Mouse (Mus musculus) CH12.LX (cell line): ENCODE measurements at regions not wholly inside any gene's neighbourhood (a gene's known extent, or its start where the extent isn't known, plus 50 kb on each side); places are given as distances from the start of the nearest gene placed in this dataset.

Experiments used
- DNase-seq: peaks from one replicate; pipeline ENCODE4 v3.0.0-alpha.2; 2013; ENCODE audit errors: extremely low read depth
- H3K27ac ChIP-seq: 2 replicates; pipeline ENCODE4 v1.5.1; 2012; ENCODE audit warnings: low read depth, mild to moderate bottlenecking, control low read depth, moderate library complexity; ENCODE audit not compliant: insufficient read depth
- H3K27me3 ChIP-seq: replicated peaks from 2 replicates; pipeline ENCODE3; 2012; ENCODE audit warnings: inconsistent platforms
- H3K36me3 ChIP-seq, 2 experiments: replicated peaks in 1 of 2; 2 replicates each; pipeline versions ENCODE3 to v1.6.1; 2012; ENCODE audit warnings: inconsistent platforms in 1 of 2, low read length in 1 of 2, mild to moderate bottlenecking in 1 of 2, mixed read lengths in 1 of 2, moderate library complexity in 1 of 2; ENCODE audit not compliant: control insufficient read depth in 1 of 2, insufficient read depth in 1 of 2
- H3K4me1 ChIP-seq, 2 experiments: 2 replicates each; pipeline ENCODE4 v1.6.1; 2012; ENCODE audit warnings: inconsistent platforms in 1 of 2, moderate library complexity in 1 of 2; ENCODE audit not compliant: insufficient read depth in 2 of 2, control insufficient read depth in 1 of 2
- H3K4me2 ChIP-seq: 2 replicates; pipeline ENCODE4 v1.6.1; 2012; ENCODE audit warnings: low read depth, mild to moderate bottlenecking, control low read depth; ENCODE audit not compliant: poor library complexity, insufficient read depth, severe bottlenecking
- H3K4me3 ChIP-seq, 3 experiments: fragments of 150-350 bp in 1 of 3; sonication (generic) in 1 of 3; replicated peaks in 1 of 3; 2 replicates each; pipeline versions ENCODE3 to v1.5.1; 2011 to 2012; ENCODE audit warnings: low read depth in 2 of 3, low read length in 2 of 3, mild to moderate bottlenecking in 2 of 3, moderate library complexity in 2 of 3, control low read depth in 1 of 3, improper control_type of control experiment in 1 of 3, inconsistent platforms in 1 of 3, mixed read lengths in 1 of 3; ENCODE audit not compliant: poor library complexity in 1 of 3
- H3K79me2 ChIP-seq: replicated peaks from 2 replicates; pipeline ENCODE4 v1.6.1; 2012; ENCODE audit warnings: mild to moderate bottlenecking, moderate library complexity; ENCODE audit not compliant: control insufficient read depth, poor library complexity, insufficient read depth, severe bottlenecking; ENCODE audit errors: extremely low read depth
- H3K9ac ChIP-seq: 2 replicates; pipeline ENCODE4 v1.6.1; 2012; ENCODE audit warnings: low read depth, mild to moderate bottlenecking, control low read depth, moderate library complexity; ENCODE audit not compliant: insufficient read depth
- H3K9me3 ChIP-seq: replicated peaks from 2 replicates; pipeline ENCODE3; 2012; ENCODE audit warnings: low read length, inconsistent platforms, mixed read lengths
- BHLHE40 ChIP-seq: IDR thresholded peaks from 2 replicates; pipeline ENCODE4 v1.6.1; 2011; ENCODE audit warnings: mild to moderate bottlenecking, low read depth, low read length, improper control_type of control experiment
- E2F4 ChIP-seq: IDR thresholded peaks from 2 replicates; pipeline ENCODE4 v1.6.1; 2011; ENCODE audit warnings: low read depth, low read length, improper control_type of control experiment; ENCODE audit not compliant: insufficient replicate concordance
- EP300 ChIP-seq: IDR thresholded peaks from 2 replicates; pipeline ENCODE4 v1.6.1; 2011; ENCODE audit warnings: low read length, improper control_type of control experiment
- ETS1 ChIP-seq: conservative IDR thresholded peaks from 2 replicates; pipeline ENCODE4 v1.6.1; 2012; ENCODE audit warnings: low read depth, mild to moderate bottlenecking, inconsistent platforms, low read length, improper control_type of control experiment, moderate library complexity
- IRF4 ChIP-seq: IDR thresholded peaks from 2 replicates; pipeline ENCODE4 v1.6.1; 2014; ENCODE audit warnings: low read depth, mild to moderate bottlenecking, inconsistent platforms, low read length, improper control_type of control experiment
- JUND ChIP-seq: conservative IDR thresholded peaks from 2 replicates; pipeline ENCODE4 v1.6.1; 2011; ENCODE audit warnings: low read depth, low read length, improper control_type of control experiment
- KAT2A ChIP-seq: IDR thresholded peaks from 2 replicates; pipeline ENCODE4 v1.6.1; 2012; ENCODE audit warnings: low read length, improper control_type of control experiment, inconsistent platforms; ENCODE audit not compliant: insufficient replicate concordance
- MAFK ChIP-seq: IDR thresholded peaks from 2 replicates; pipeline ENCODE4 v1.6.1; 2011; ENCODE audit warnings: low read length, improper control_type of control experiment; ENCODE audit not compliant: insufficient replicate concordance
- MAX ChIP-seq: IDR thresholded peaks from 2 replicates; pipeline ENCODE4 v1.6.1; 2011; ENCODE audit warnings: low read length, improper control_type of control experiment
- MAZ ChIP-seq: IDR thresholded peaks from 2 replicates; pipeline ENCODE4 v1.6.1; 2012; ENCODE audit warnings: low read depth, mild to moderate bottlenecking, inconsistent platforms, low read length, improper control_type of control experiment, moderate library complexity
- MEF2A ChIP-seq: IDR thresholded peaks from 2 replicates; pipeline ENCODE4 v1.6.1; 2014; ENCODE audit warnings: low read depth, mild to moderate bottlenecking, inconsistent platforms, low read length, improper control_type of control experiment, borderline replicate concordance
- MXI1 ChIP-seq: IDR thresholded peaks from 2 replicates; pipeline ENCODE4 v1.6.1; 2011; ENCODE audit warnings: mild to moderate bottlenecking, low read depth, low read length, improper control_type of control experiment
- MYC ChIP-seq: IDR thresholded peaks from 2 replicates; pipeline ENCODE4 v1.6.1; 2011; ENCODE audit warnings: low read depth, mild to moderate bottlenecking, improper control_type of control experiment, low read length
- NELFE ChIP-seq: IDR thresholded peaks from 2 replicates; pipeline ENCODE4 v1.6.1; 2011; ENCODE audit warnings: low read depth, low read length, improper control_type of control experiment
- NRF1 ChIP-seq: IDR thresholded peaks from 2 replicates; pipeline ENCODE4 v1.6.1; 2014; ENCODE audit warnings: low read depth, mild to moderate bottlenecking, inconsistent platforms, low read length, improper control_type of control experiment, moderate library complexity
- PAX5 ChIP-seq: IDR thresholded peaks from 2 replicates; pipeline ENCODE4 v1.6.1; 2012; ENCODE audit warnings: low read length, inconsistent platforms, mixed read lengths
- POLR2A ChIP-seq: IDR thresholded peaks from 2 replicates; pipeline ENCODE4 v1.6.1; 2011; ENCODE audit warnings: low read depth, mild to moderate bottlenecking, improper control_type of control experiment, low read length
- POLR2AphosphoS2 ChIP-seq: IDR thresholded peaks from 2 replicates; pipeline ENCODE4 v1.6.1; 2011; ENCODE audit warnings: low read depth, low read length, improper control_type of control experiment
- SIN3A ChIP-seq: IDR thresholded peaks from 2 replicates; pipeline ENCODE4 v1.6.1; 2012; ENCODE audit warnings: low read length, improper control_type of control experiment, inconsistent platforms
- SMC3 ChIP-seq: IDR thresholded peaks from 2 replicates; pipeline ENCODE4 v1.6.1; 2011; ENCODE audit warnings: low read depth, low read length, improper control_type of control experiment
- TBP ChIP-seq: conservative IDR thresholded peaks from 2 replicates; pipeline ENCODE4 v1.6.1; 2011; ENCODE audit warnings: low read depth, low read length, improper control_type of control experiment
- TCF12 ChIP-seq: IDR thresholded peaks from 2 replicates; pipeline ENCODE4 v1.6.1; 2014; ENCODE audit warnings: low read depth, mild to moderate bottlenecking, inconsistent platforms, low read length, improper control_type of control experiment
- USF1 ChIP-seq: IDR thresholded peaks from 2 replicates; pipeline ENCODE4 v1.6.1; 2014; ENCODE audit warnings: low read depth, mild to moderate bottlenecking, inconsistent platforms, low read length, improper control_type of control experiment
- ZC3H11A ChIP-seq: IDR thresholded peaks from 2 replicates; pipeline ENCODE4 v1.6.1; 2012; ENCODE audit warnings: low read depth, mild to moderate bottlenecking, inconsistent platforms, low read length, improper control_type of control experiment
- ZNF384 ChIP-seq: IDR thresholded peaks from 2 replicates; pipeline ENCODE4 v1.6.1; 2012; ENCODE audit warnings: low read depth, low read length, improper control_type of control experiment, inconsistent platforms
- dilution Hi-C: fragments of 300-500 bp; cut with MboI; formaldehyde crosslinking; loops from 2 replicates; pipeline ENCODE4 v1.14.3; 2020; ENCODE audit warnings: low sequenced_read_pairs; ENCODE audit not compliant: extremely low pct_unique_long_range_greater_than_20kb, extremely low pct_ligation_motif_present
- in situ Hi-C: fragments of 300-500 bp; cut with MboI; formaldehyde crosslinking; loops from 3 replicates; pipeline ENCODE4 v1.14.3; 2019; ENCODE audit warnings: low sequenced_read_pairs, low pct_ligation_motif_present, low pct_unique_long_range_greater_than_20kb, mixed read lengths

- dilution Hi-C loops: no loop called here
- no peaks in the 10 kb centered on the region for H3K9me3 ChIP-seq
- H3K4me3 ChIP-seq: no peak overlapping the region
- no peaks in the 10 kb centered on the region for H3K27me3 ChIP-seq
- H3K4me2 ChIP-seq: no peak overlapping the region
- no peaks in the 10 kb centered on the region for H3K36me3 ChIP-seq
- TF ChIP-seq EP300: no peak
- TF ChIP-seq MEF2A: no peak
- no peak for TF ChIP-seq MAFK
- TF ChIP-seq MAX: no peak
- TF ChIP-seq NELFE: no peak
- no peak for TF ChIP-seq TBP
- no peak for TF ChIP-seq MYC
- TF ChIP-seq MAZ: no peak
- TF ChIP-seq ETS1: no peak
- no peak for TF ChIP-seq PAX5
- no peak for TF ChIP-seq JUND
- no peak for TF ChIP-seq KAT2A
- no peak for TF ChIP-seq USF1
- TF ChIP-seq POLR2A: no peak
- TF ChIP-seq TCF12: no peak
- TF ChIP-seq IRF4: no peak
- TF ChIP-seq MXI1: no peak
- no peak for TF ChIP-seq ZNF384
- TF ChIP-seq BHLHE40: no peak
- no peak for TF ChIP-seq ZC3H11A
- no peaks in the 10 kb centered on the region for H3K79me2 ChIP-seq
- peak; percentile 37 for DNase-seq
- no peak overlapping the region for H3K27ac ChIP-seq
- H3K4me1 ChIP-seq: peaks cover 5 to 13% of the 10 kb centered on the region in 2 experiments; a peak in 3 of 4 replicates
- in situ Hi-C loops: no loop called here
- no peak overlapping the region for H3K9ac ChIP-seq
Observed at GRCm38 (mm10) chr3:14989635-14990034, 103.6 kb downstream of the Car2 start.

- H3K27me3 ChIP-seq: no peaks in the 10 kb centered on the region
- no peak overlapping the region for H3K9ac ChIP-seq
- DNase-seq: no peak
- dilution Hi-C loops: no loop called here
- no peaks in the 10 kb centered on the region for H3K79me2 ChIP-seq
- H3K4me3 ChIP-seq: no peak overlapping the region
- no peaks in the 10 kb centered on the region for H3K9me3 ChIP-seq
- TF ChIP-seq E2F4: no peak
- TF ChIP-seq TCF12: no peak
- TF ChIP-seq POLR2AphosphoS2: no peak
- TF ChIP-seq NRF1: no peak
- no peak for TF ChIP-seq SMC3
- TF ChIP-seq SIN3A: no peak
- TF ChIP-seq, all 38 proteins: peak for 0
- in situ Hi-C loops: no loop called here
- no peak overlapping the region for H3K27ac ChIP-seq
- peaks cover 5 to 13% of the 10 kb centered on the region in 2 experiments; a peak in 3 of 4 replicates for H3K4me1 ChIP-seq
- no peak overlapping the region for H3K4me2 ChIP-seq
- no peaks in the 10 kb centered on the region for H3K36me3 ChIP-seq
Observed at GRCm38 (mm10) chr3:14993936-14994335, 107.9 kb downstream of the Car2 start.
